Mouse (Mus musculus) forebrain, embryonic 15.5 days (tissue): ENCODE results near the gene Kpna1. TPM values are rescaled to one million over a fixed set of nuclear protein-coding genes. Genes with fewer than 3 reads are reported as not detected.

Source experiments
- ATAC-seq: fragments of 200-750 bp; cut with Nextera tagmentation; replicated peaks from 2 replicates; pipeline ENCODE4 v1.8.0; 2017; ENCODE audit warnings: mild to moderate bottlenecking, moderate TSS enrichment, moderate library complexity
- H3K27ac ChIP-seq: fragments of 300-500 bp; sonication (generic); replicated peaks from 2 replicates; pipeline ENCODE4 v1.5.1; 2015; ENCODE audit warnings: mild to moderate bottlenecking, inconsistent platforms
- H3K27me3 ChIP-seq: fragments of 300-500 bp; sonication (generic); 2 replicates; pipeline ENCODE4 v1.6.1; 2015; ENCODE audit warnings: inconsistent platforms
- H3K36me3 ChIP-seq: fragments of 300-500 bp; sonication (generic); 2 replicates; pipeline ENCODE4 v1.6.1; 2015; ENCODE audit warnings: mild to moderate bottlenecking, inconsistent platforms
- H3K4me1 ChIP-seq: fragments of 300-500 bp; sonication (generic); 2 replicates; pipeline ENCODE4 v1.6.1; 2015; ENCODE audit warnings: inconsistent platforms
- H3K4me2 ChIP-seq: fragments of 300-500 bp; sonication (generic); replicated peaks from 2 replicates; pipeline ENCODE4 v1.6.1; 2015; ENCODE audit warnings: mild to moderate bottlenecking, inconsistent platforms
- H3K4me3 ChIP-seq: fragments of 300-500 bp; sonication (generic); 2 replicates; pipeline ENCODE4 v1.5.1; 2015; ENCODE audit warnings: mild to moderate bottlenecking, inconsistent platforms
- H3K9ac ChIP-seq: fragments of 300-500 bp; sonication (generic); replicated peaks from 2 replicates; pipeline ENCODE4 v1.6.1; 2015; ENCODE audit warnings: mild to moderate bottlenecking, inconsistent platforms
- H3K9me3 ChIP-seq: fragments of 300-500 bp; sonication (generic); 2 replicates; pipeline ENCODE4 v1.6.1; 2016; ENCODE audit warnings: inconsistent platforms
- WGBS: fragments of 180-500 bp; shearing (Covaris S2); methylation state at CpG from one replicate; pipeline ENCODE4 v1.1.7; 2015; ENCODE audit warnings: mixed read lengths; 5-methylcytosine and 5-hydroxymethylcytosine counted together
- polyA plus RNA-seq: library from polyadenylated mRNA; unstranded; fragments of >200 nt; fragmentation: Nextera tagmentation; extraction: Ambion mirVana; gene quantifications from 2 replicates; pipeline ENCODE4 v1.2.1, GENCODE M21; 2015

Kpna1 gene
- polyA plus RNA-seq, 1 experiment from 2014 or later, result 76.2 TPM

DNA sequence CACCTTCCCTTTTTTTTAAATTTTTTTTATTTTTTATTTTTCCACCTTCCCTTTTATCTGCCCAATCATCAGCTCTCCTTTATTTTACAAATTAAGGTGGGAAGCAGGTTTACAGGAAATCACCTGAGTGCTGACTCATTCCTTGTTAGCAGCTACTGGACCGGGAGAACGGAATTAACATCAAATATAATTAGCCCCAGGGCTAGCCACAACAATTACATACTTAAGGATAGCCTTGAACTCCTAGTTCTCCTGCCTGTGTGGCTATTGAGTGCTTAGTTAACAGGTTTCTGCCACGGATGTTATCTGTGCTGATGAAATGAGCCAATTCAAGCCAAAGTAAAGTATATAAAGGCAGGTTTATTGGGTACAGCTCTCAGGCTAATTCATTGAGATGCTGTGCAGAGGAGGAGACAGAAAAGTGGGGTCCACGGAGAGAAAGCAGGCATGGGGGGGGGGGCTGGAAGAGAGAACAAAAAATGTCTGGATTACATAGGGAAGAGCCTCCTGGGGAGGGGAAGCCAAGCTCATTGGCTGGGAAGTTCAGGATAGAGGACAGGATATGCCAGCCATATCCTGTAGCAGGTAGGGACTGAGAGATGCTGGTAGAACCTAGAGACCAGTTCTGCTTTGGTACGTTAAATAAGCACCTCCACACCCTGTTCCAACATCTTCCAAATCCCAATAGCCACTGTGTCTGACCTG, 12.0 kb upstream of the Kpna1 start:
- Histone ChIP-seq H3K36me3 (no peaks in the 10 kb centered on the region), H3K4me2 (no peak overlapping the region), H3K27me3 (no peaks in the 10 kb centered on the region), H3K9me3 (no peaks in the 10 kb centered on the region), H3K9ac (no peak overlapping the region), H3K27ac (no peak overlapping the region), H3K4me1 (no peaks in the 10 kb centered on the region), H3K4me3 (no peak overlapping the region)
- ATAC-seq, result no peak
- WGBS, result 42% methylated on average over 5 of the region's 5 CpGs

- WGBS, result 93% methylated on average over 4 of the region's 4 CpGs
- H3K9me3 ChIP-seq, result no peaks in the 10 kb centered on the region
- no peak overlapping the region for H3K4me3 ChIP-seq
- no peak overlapping the region for H3K9ac ChIP-seq
- H3K4me1 ChIP-seq, result no peaks in the 10 kb centered on the region
- no peak for ATAC-seq
- H3K36me3 ChIP-seq, result no peaks in the 10 kb centered on the region
- no peaks in the 10 kb centered on the region for H3K27me3 ChIP-seq
- no peak overlapping the region for H3K27ac ChIP-seq
- H3K4me2 ChIP-seq, result no peak overlapping the region
These were observed 11.2 kb upstream of the Kpna1 start for GRCm38 (mm10) chr16:35967319-35967718.

DNA sequence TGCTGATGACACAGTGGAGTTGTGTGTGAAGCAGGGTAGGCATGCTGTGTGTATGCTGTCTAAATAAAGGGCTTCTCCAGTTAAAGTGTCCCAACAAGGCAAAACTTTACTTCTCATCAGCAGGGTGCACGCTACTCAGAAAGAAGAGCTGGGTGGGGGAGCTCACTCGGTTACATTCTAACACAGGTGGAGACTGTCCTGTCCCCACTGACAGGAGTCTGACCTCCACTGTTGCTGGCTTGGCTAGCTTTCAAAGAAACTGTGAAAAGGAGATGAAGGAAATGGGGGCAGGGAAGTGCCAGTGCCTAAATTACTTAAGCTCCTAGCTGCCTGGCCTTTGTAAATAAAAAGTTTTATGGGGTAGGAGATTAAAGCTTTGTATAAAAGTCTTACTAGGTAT, 10.4 kb upstream of the Kpna1 start:
- H3K4me3 ChIP-seq, result no peak overlapping the region
- no peaks in the 10 kb centered on the region for H3K27me3 ChIP-seq
- no peak overlapping the region for H3K9ac ChIP-seq
- no peaks in the 10 kb centered on the region for H3K36me3 ChIP-seq
- ATAC-seq, result no peak
- H3K4me2 ChIP-seq, result no peak overlapping the region
- H3K4me1 ChIP-seq, result no peaks in the 10 kb centered on the region
- no peaks in the 10 kb centered on the region for H3K9me3 ChIP-seq
- whole genome bisulfite sequencing, result 51% methylated on average over 2 of the region's 2 CpGs
- H3K27ac ChIP-seq, result no peak overlapping the region

DNA sequence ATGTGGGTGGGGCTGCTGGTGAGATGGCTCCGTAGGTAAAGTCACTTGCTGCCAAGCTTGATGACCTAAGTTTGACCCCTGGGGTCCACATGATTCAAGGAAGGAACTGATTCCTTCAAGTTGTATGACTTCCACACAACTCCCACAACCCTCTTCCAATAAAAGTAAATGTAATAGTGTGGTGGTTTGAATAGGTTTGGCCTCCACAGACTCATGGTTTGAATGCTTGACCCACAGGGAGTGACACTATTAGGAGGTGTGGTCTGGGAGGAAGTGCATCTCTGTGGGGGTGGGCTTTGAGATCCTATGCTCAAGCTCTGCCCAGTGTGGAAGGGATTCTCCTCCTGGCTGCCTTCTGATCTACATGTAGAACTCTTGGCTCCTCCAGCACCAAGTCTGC, 4.5 kb upstream of the Kpna1 start:
- 56% methylated on average over 1 of the region's 1 CpGs for WGBS
- H3K27ac ChIP-seq, result no peak overlapping the region
- no peaks in the 10 kb centered on the region for H3K4me1 ChIP-seq
- no peak overlapping the region for H3K9ac ChIP-seq
- no peaks in the 10 kb centered on the region for H3K9me3 ChIP-seq
- no peaks in the 10 kb centered on the region for H3K36me3 ChIP-seq
- H3K27me3 ChIP-seq, result no peaks in the 10 kb centered on the region
- no peak overlapping the region for H3K4me3 ChIP-seq
- no peak overlapping the region for H3K4me2 ChIP-seq
- no peak for ATAC-seq

GRCm38 (mm10) chr16:35981363-35981821, 2.8 kb downstream of the Kpna1 start:
- Histone ChIP-seq H3K4me3 (no peak overlapping the region), H3K9me3 (peaks cover 3% of the 10 kb centered on the region), H3K36me3 (no peaks in the 10 kb centered on the region), H3K27ac (no peak overlapping the region), H3K27me3 (no peaks in the 10 kb centered on the region), H3K4me2 (no peak overlapping the region), H3K9ac (no peak overlapping the region), H3K4me1 (peaks cover 15% of the 10 kb centered on the region)
- ATAC-seq, result 0 out of 2 replicates have a peak, but pooled peaks have one; percentile 27
- WGBS, result 52% methylated on average over 19 of the region's 19 CpGs

DNA sequence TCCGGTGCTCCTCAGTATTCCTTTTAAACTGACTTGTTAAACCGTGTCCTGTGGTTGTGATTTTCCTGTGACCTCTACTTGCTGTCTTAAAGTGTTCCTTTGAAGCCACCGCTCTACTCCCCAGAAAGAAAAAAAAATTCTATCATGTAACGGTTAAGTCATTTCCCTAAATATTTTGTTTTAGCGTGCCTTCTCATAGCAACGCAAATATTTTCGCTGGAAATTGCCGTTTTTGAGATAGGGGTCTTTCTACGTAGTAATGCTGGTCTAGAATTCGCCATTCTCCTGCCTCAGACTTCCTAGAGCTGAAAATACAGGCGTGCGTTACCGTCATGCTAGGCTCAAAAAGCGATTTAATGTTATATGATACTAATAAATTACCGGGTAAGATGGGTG, 4.0 kb downstream of the Kpna1 start:
- peak overlapping the region; percentile 85 for H3K4me3 ChIP-seq
- 4% methylated on average over 15 of the region's 15 CpGs for WGBS
- peak overlapping the region; percentile 64 for H3K4me2 ChIP-seq
- ATAC-seq, result peak; percentile 16
- no peaks in the 10 kb centered on the region for H3K27me3 ChIP-seq
- H3K36me3 ChIP-seq, result no peaks in the 10 kb centered on the region
- H3K9me3 ChIP-seq, result peaks cover 3% of the 10 kb centered on the region
- peak overlapping the region; percentile 99 for H3K27ac ChIP-seq
- H3K9ac ChIP-seq, result peak overlapping the region; percentile 88
- peaks cover 18% of the 10 kb centered on the region for H3K4me1 ChIP-seq

DNA sequence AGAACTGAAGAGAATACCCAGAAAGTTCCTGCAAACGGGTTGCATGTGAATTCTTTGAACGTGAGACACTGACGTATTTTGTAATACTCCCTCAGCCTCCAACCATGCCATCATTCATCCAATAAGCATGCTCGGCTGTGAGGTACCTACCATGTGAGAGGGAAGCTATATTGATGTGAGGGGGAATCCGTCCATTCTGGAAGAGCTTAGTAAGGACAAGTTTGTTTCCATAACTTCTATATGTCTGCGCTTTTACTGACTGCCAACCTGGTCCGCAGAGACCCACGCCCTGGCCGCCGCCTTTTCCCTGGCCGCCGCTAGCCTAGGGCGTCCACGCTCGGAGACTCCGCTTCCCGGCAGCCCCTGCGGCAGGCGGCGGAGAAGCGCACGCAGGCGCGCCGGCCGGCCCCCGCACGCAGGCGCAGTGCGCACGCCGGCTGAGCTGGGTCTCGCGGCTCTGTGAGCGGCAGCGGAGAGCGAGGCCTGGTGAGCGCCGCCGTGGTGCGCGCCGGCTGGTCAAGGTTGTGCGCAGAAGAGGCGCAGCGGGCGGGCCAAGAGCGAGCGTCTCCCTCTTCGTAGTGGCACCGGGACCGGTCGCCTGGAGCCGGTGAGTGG, 4.5 kb downstream of the Kpna1 start:
- under 1% methylated on average over 54 of the region's 54 CpGs for WGBS
- Histone ChIP-seq H3K4me2 (peak overlapping the region; percentile 64), H3K4me1 (peaks cover 22% of the 10 kb centered on the region), H3K4me3 (peak overlapping the region; percentile 85), H3K9ac (peak overlapping the region; percentile 88), H3K27me3 (no peaks in the 10 kb centered on the region), H3K9me3 (peaks cover 3% of the 10 kb centered on the region), H3K27ac (peak overlapping the region; percentile 99), H3K36me3 (no peaks in the 10 kb centered on the region)
- peak; percentile 97 for ATAC-seq

- peak overlapping the region; percentile 88 for H3K9ac ChIP-seq
- peaks cover 22% of the 10 kb centered on the region for H3K4me1 ChIP-seq
- no peaks in the 10 kb centered on the region for H3K27me3 ChIP-seq
- H3K9me3 ChIP-seq, result peaks cover 3% of the 10 kb centered on the region
- peak overlapping the region; percentile 85 for H3K4me3 ChIP-seq
- no peaks in the 10 kb centered on the region for H3K36me3 ChIP-seq
- peak; percentile 80 for ATAC-seq
- WGBS, result under 1% methylated on average over 54 of the region's 86 CpGs
- peak overlapping the region; percentile 64 for H3K4me2 ChIP-seq
- peak overlapping the region; percentile 99 for H3K27ac ChIP-seq
These were observed 5.1 kb downstream of the Kpna1 start for GRCm38 (mm10) chr16:35983517-35984101.

DNA sequence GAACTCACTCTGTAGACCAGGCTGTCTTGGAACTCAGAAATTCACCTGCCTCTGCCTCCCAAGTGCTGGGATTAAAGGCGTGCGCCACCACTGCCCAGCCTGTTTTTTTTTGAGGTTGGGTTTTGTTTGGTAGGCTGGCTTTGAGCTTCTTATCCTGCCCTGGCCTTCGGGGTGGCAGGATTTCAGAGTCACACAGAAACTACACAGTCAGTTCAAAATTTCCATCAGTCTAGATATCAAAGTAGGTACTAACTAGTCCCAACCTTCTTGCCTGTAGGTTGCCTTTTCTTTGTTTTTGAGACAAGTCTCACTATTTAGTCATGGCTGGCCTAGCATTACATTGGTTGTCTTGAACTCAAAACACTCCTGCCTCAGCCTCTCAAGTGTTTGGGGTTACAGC, 5.9 kb downstream of the Kpna1 start:
- Histone ChIP-seq H3K27me3 (no peaks in the 10 kb centered on the region), H3K4me3 (peak overlapping the region; percentile 85), H3K27ac (no peak overlapping the region), H3K9ac (0 out of 2 replicates have a peak overlapping the region, but pooled peaks have one; percentile 88), H3K4me1 (peaks cover 22% of the 10 kb centered on the region), H3K4me2 (peak overlapping the region; percentile 64), H3K9me3 (peaks cover 3% of the 10 kb centered on the region), H3K36me3 (no peaks in the 10 kb centered on the region)
- 63% methylated on average over 3 of the region's 3 CpGs for WGBS
- no peak for ATAC-seq

- H3K9me3 ChIP-seq, result no peaks in the 10 kb centered on the region
- H3K4me3 ChIP-seq, result no peak overlapping the region
- no peak overlapping the region for H3K4me2 ChIP-seq
- H3K36me3 ChIP-seq, result no peaks in the 10 kb centered on the region
- no peak overlapping the region for H3K9ac ChIP-seq
- no peaks in the 10 kb centered on the region for H3K27me3 ChIP-seq
- no peak overlapping the region for H3K27ac ChIP-seq
- ATAC-seq, result no peak
- peaks cover 24% of the 10 kb centered on the region for H3K4me1 ChIP-seq
- WGBS, result 89% methylated on average over 1 of the region's 1 CpGs
These were observed 9.4 kb downstream of the Kpna1 start for GRCm38 (mm10) chr16:35987930-35988329.

DNA sequence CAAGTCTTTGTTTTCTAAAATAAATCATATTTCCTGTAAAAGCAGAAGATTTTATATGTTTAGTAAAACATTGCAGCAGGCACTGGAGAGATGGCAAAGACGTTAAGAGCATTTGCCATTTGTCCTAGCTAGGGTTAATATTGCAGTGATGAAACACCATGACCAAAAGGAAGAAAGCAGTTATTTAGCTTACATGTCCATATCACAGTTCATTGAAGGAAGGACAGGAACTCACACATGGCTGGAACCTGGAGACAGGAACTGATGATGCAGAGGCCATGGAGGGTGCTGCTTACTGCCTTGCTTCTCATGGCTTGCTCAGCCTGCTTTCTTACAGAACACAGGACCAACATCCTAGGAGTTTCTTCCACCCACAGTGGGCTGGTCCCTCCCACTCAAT, 13.8 kb downstream of the Kpna1 start:
- no peaks in the 10 kb centered on the region for H3K36me3 ChIP-seq
- ATAC-seq, result no peak
- no peak overlapping the region for H3K4me2 ChIP-seq
- no peaks in the 10 kb centered on the region for H3K27me3 ChIP-seq
- H3K4me1 ChIP-seq, result 0 out of 2 replicates have a peak, but pooled peaks cover 16% of the 10 kb centered on the region
- H3K27ac ChIP-seq, result no peak overlapping the region; the same call in 1 of the 2 replicates
- 91% methylated on average over 1 of the region's 1 CpGs for WGBS
- no peak overlapping the region for H3K9ac ChIP-seq
- H3K4me3 ChIP-seq, result no peak overlapping the region
- H3K9me3 ChIP-seq, result no peaks in the 10 kb centered on the region

- Histone ChIP-seq H3K4me2 (no peak overlapping the region), H3K36me3 (no peaks in the 10 kb centered on the region), H3K9ac (no peak overlapping the region), H3K4me1 (0 out of 2 replicates have a peak, but pooled peaks cover 12% of the 10 kb centered on the region), H3K27me3 (no peaks in the 10 kb centered on the region), H3K9me3 (no peaks in the 10 kb centered on the region), H3K4me3 (no peak overlapping the region), H3K27ac (no peak overlapping the region)
- WGBS, result 54% methylated on average over 3 of the region's 3 CpGs
- ATAC-seq, result no peak
These were observed 14.8 kb downstream of the Kpna1 start for GRCm38 (mm10) chr16:35993316-35993715.
